Mouse (Mus musculus) lung, adult 2 months (tissue): ENCODE data around the gene Pik3r2. TPM values are rescaled to one million over a fixed set of nuclear protein-coding genes. Genes with fewer than 3 reads are reported as not detected.

Source experiments
- DNase-seq: peaks from one replicate; pipeline ENCODE4 v3.0.0; 2022
- H3K4me1 ChIP-seq: fragments of 200-500 bp; 2 replicates; pipeline ENCODE4 v1.6.1; 2011; ENCODE audit warnings: low read length; ENCODE audit not compliant: control insufficient read depth, insufficient read depth
- H3K4me3 ChIP-seq: fragments of 200-500 bp; replicated peaks from 2 replicates; pipeline ENCODE3; 2011; ENCODE audit warnings: low read depth, mild to moderate bottlenecking, control low read depth, low read length; ENCODE audit errors: extremely low read depth
- CTCF ChIP-seq: fragments of 200-500 bp; IDR thresholded peaks from 2 replicates; pipeline ENCODE4 v1.5.1; 2011; ENCODE audit warnings: mild to moderate bottlenecking, low read length, control low read depth; ENCODE audit not compliant: insufficient read depth
- POLR2A ChIP-seq: fragments of 200-500 bp; IDR thresholded peaks from 2 replicates; pipeline ENCODE4 v1.6.1; 2011; ENCODE audit warnings: low read depth, mild to moderate bottlenecking, control low read depth, low read length, borderline replicate concordance; ENCODE audit errors: extremely low read depth
- WGBS: fragments of 180-500 bp; shearing (Covaris S2); methylation state at CpG from one replicate; pipeline ENCODE4 v1.1.7; 2018; 5-methylcytosine and 5-hydroxymethylcytosine counted together
- polyA plus RNA-seq: library from polyadenylated mRNA; depleted of rRNA; stranded (reverse); fragments of >200 nt; gene quantifications from 2 replicates; pipeline ENCODE4 v1.2.3, GENCODE M21; 2012

Pik3r2 gene
- polyA plus RNA-seq, 1 experiment: 112 TPM

DNA sequence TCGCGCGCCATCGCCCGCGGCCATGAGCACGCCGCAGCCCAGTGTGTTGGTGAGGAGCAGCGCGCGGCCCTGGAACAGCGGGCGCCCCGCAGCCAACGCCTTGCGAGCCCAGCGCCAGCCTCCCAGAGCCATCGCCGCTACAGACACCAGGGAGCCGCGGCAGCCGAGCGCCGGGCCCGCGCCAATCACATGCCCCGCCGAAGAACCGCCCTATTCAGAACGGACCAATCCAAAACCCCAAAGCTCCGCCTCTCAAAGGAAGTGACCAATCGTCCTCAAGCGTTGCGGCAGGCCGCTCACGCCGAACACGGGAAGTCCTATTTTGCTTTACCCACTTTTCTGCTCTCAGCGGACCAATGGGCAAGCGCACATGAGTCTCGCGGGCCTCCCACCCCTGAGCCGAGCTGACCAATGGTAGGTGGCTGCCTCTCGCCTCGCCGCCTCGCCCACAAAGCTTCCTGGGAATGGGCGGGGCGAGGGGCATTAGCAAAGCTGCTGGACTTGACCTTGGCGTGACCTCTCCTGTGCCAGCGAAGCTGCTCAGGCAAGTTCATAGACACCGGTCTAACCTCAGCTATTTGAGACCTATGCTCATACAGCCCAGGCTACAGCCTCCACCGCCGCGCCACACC, 15.6 kb downstream of the Pik3r2 start, which contains the start of gene Mpv17l2:
TSS of gene Mpv17l2 (minus strand) at position 172 of the 632 bp plus-strand sequence.
- WGBS: under 1% methylated on average over 55 of the region's 55 CpGs
- Histone ChIP-seq H3K4me3 (peak within 1 kb of the TSS; percentile 83), H3K4me1 (peaks cover 14% of the 10 kb centered on the region)
- DNase-seq: peak; percentile 94
- no peak for TF ChIP-seq CTCF
- TF ChIP-seq POLR2A: peak; percentile 46; the same call in 1 of the 2 replicates

GRCm38 (mm10) chr8:70760350-70760749, 16.2 kb downstream of the Pik3r2 start:
- peaks cover 13% of the 10 kb centered on the region for H3K4me1 ChIP-seq
- no peak for TF ChIP-seq POLR2A
- TF ChIP-seq CTCF: no peak
- peak overlapping the region; percentile 83 for H3K4me3 ChIP-seq
- under 1% methylated on average over 22 of the region's 22 CpGs for WGBS
- no peak for DNase-seq

GRCm38 (mm10) chr8:70758616-70759561, 17.6 kb downstream of the Pik3r2 start:
- no peak overlapping the region for H3K4me3 ChIP-seq
- 48% methylated on average over 19 of the region's 19 CpGs for WGBS
- DNase-seq: peak; percentile 64
- TF ChIP-seq POLR2A (peak; percentile 52; the same call in 1 of the 2 replicates), CTCF (no peak)
- peaks cover 16% of the 10 kb centered on the region for H3K4me1 ChIP-seq

DNA sequence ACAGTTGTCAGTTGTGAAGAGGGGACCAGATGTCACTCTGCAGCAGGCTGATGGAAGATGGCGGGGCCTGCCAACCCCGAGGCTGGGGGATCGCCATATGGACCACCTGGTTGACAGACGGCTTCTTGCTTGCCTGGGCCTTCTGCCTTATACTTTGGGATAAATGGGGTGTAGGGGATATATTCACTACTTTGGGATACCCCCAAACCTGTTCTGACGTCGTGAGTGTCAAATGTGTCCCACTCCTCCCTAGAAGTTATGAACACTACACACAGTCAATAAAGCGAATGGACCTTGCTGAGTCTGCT, 18.3 kb downstream of the Pik3r2 start:
- 83% methylated on average over 7 of the region's 7 CpGs for WGBS
- H3K4me3 ChIP-seq: no peak overlapping the region
- H3K4me1 ChIP-seq: peaks cover 21% of the 10 kb centered on the region
- DNase-seq: no peak
- TF ChIP-seq POLR2A (no peak), CTCF (no peak)

DNA sequence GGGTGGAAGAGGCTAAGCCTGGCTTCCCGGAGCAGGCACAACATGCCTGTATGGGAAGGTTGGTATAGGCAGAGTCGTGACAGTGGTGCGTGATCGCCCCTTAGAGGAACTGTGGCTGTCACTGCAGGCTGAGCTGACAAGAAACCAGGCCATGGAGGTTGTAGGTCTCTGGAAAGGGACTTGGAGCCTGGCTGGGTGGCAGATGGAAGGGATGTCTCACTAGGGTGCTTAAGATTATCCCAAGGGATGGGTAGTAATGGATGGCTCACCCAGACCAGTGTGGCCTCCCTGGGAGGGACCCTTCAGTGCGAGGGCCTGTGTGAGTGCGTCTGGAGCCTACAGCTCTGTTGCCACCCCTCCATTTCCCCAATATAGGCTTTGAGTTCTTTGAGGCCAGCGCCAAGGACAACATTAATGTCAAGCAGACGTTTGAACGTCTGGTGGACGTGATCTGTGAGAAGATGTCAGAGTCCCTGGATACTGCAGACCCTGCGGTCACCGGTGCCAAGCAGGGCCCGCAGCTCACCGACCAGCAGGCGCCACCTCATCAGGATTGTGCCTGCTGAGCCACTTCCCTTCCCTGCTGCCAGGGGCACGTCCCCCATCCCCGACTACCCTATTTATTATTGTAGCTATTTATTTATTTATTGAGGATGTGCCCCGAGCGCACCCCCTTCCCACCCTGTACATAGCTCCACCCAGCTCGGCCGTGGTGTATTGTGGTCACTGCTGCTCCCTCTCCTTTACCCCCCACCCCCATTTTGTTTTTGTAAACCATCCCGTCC, 18.8 kb downstream of the Pik3r2 start:
- H3K4me3 ChIP-seq: no peak overlapping the region
- TF ChIP-seq CTCF (peak; percentile 67), POLR2A (peak; percentile 4; the same call in 1 of the 2 replicates)
- H3K4me1 ChIP-seq: peaks cover 24% of the 10 kb centered on the region
- WGBS: 72% methylated on average over 22 of the region's 22 CpGs
- no peak for DNase-seq

GRCm38 (mm10) chr8:70756476-70757040, 20.0 kb downstream of the Pik3r2 start:
- no peak overlapping the region for H3K4me3 ChIP-seq
- DNase-seq: no peak
- WGBS: 87% methylated on average over 6 of the region's 6 CpGs
- TF ChIP-seq CTCF (no peak), POLR2A (no peak)
- peaks cover 24% of the 10 kb centered on the region for H3K4me1 ChIP-seq

- WGBS: 81% methylated on average over 24 of the region's 24 CpGs
- Histone ChIP-seq H3K4me3 (no peak overlapping the region), H3K4me1 (peaks cover 21% of the 10 kb centered on the region)
- no peak for TF ChIP-seq POLR2A
- no peak for DNase-seq
Measured at GRCm38 (mm10) chr8:70755661-70756475, 20.6 kb downstream of the Pik3r2 start.

DNA sequence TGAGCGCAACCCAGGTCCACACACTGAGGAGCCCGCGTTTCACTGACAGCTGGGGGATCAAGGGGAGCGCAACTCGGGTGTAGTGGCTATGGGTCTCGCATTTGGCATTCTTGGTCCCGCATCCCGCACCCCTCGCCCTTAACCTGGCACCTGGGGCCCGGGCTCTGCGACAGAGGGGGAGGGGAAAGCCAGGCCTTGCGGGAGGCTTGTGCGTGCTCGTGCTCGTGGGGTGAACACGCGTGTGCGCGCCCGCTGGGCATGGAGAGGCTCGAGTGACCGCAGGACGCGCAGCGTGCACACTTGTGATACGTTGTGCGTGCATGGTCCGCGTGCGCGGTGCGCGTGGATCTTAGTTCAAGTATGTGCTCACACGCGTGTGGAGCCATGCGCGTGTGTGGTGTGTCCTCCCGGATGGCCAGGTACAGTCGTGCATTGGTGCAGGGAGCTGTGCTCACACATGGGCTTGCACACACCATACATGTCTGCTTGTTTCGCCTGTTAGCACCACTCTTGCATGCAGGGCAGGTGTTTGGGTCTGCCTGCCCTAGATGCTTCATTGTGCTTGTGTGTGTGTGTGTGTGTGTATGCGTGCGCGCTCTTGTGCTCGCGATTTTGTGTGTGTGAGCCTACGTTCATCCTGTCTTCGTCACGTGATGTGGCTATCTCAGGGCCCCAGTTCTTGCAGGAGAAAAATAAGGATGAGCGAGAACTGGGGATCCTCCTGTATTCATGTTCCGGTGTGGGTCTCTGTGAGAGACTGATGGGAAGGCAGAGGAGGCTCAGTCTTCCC, 21.4 kb downstream of the Pik3r2 start:
- H3K4me1 ChIP-seq: peaks cover 19% of the 10 kb centered on the region
- DNase-seq: no peak
- WGBS: 9% methylated on average over 50 of the region's 50 CpGs
- H3K4me3 ChIP-seq: peak overlapping the region; percentile 83
- no peak; the same call in 1 of the 2 replicates for TF ChIP-seq POLR2A
- TF ChIP-seq CTCF: no peak
